Mouse (Mus musculus): ENCODE measurements at regions not wholly inside any gene's neighbourhood (a gene's known extent, or its start where the extent isn't known, plus 50 kb on each side); places are given as distances from the start of the nearest gene placed in this dataset.

GRCm38 (mm10) chr5:106392213-106392612 is 65.8 kb downstream of the Barhl2 start:
- DNase-seq (ENCODE audit: extremely low read depth, low read depth, low spot score), result no peak

- no peak for DNase-seq (ENCODE audit: extremely low read depth, low read depth, low spot score)
These were observed 71.3 kb downstream of the Barhl2 start for GRCm38 (mm10) chr5:106386621-106387020.

DNA sequence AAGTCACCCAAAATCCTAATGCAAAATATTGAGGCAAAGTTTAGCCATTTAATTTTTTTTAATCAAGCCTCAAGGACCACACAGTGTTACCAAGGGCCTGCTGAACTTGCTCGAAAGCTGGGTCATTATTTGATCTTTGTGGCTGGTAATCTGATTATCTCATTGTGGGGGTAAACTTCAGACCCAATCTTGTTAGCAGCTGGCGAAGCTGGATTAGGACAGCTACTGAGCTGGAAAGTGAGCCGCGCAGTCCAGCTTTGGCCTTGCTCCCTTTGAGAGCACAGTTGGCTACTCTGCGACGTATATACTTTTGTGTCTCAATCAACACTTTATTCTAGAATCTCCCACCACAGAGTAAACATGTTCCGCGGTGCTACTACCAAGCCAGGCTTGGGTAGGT is 72.1 kb downstream of the Barhl2 start:
- DNase-seq (ENCODE audit: extremely low read depth, low read depth, low spot score), result no peak

GRCm38 (mm10) chr5:106385219-106385618 is 72.7 kb downstream of the Barhl2 start:
- DNase-seq (ENCODE audit: extremely low read depth, low read depth, low spot score), result no peak

DNA sequence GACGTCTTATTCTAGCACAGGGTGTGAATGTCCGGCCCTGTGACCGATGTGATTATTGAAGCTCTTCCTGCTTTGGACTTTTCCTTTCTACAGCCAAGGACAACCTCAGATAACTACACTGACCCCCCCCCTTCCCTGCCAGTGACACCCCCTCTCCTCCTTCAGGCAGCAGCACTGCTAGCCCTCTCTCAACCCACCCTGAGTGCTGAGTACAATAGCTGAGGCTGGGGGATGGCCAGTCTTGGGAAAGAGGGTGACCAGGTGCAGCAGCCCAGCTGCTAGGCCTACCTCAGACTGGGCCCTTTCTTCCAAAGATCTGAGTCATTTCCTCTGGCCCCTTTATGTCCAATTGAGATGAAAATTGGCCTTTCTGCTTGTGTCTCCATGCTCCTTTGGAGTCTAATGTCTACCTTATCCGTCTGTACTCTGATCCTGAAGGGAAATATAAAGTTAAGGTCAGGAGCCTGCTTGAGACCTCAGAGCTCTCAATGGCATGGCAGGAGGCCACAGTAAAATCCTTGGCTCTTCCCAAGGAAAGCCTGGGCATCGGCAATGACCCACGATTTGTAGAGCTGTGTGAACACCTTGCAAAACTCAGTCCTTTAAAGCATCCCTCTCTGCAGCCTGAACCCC is 73.7 kb downstream of the Barhl2 start:
- no peak for DNase-seq (ENCODE audit: extremely low read depth, low read depth, low spot score)

DNA sequence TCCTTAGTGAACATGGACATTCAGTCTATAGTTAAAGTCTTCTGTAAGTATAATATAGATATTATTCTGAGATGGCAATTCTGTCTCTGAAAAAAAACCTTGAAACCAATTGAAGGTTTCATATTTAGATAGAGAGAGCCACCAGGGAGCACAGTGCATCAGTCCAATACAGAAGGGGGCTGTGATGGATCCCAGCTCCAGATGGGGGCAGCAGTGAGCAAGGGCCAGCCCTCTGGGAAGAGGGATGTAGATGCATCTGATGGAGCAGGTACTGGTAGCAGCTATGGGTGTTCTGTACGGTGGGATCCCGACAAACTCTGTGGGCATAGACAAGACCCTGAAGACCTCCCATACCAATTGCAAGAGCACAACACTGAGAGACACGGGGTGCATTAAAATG is 76.0 kb downstream of the Barhl2 start:
- DNase-seq (ENCODE audit: extremely low read depth, low read depth, low spot score), result no peak

GRCm38 (mm10) chr5:106380631-106381285 is 77.2 kb downstream of the Barhl2 start:
- no peak for DNase-seq (ENCODE audit: extremely low read depth, low read depth, low spot score)

GRCm38 (mm10) chr5:106376781-106377525 is 81.0 kb downstream of the Barhl2 start:
- no peak for DNase-seq (ENCODE audit: extremely low read depth, low read depth, low spot score)

DNA sequence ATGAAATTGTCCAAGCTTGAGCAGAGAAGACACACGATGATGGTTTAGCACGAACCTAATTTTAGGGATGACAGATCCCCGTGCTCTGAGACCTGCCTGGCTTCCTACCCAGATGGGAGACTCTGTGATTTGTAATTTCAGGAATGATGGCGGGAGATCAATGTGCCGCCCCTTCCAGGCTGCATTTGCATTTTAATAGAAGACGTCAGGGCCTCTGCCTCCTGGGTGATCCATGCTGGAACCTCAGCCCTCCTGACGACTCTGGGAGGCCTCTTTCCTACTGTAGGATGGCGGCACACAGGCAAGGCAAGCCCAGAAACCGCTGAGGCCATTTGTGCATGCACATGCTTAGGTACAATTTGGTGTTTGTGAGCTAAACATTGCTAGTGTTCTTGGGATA is 90.1 kb downstream of the Barhl2 start:
- DNase-seq (ENCODE audit: extremely low read depth, low read depth, low spot score), result no peak

- no peak for DNase-seq (ENCODE audit: extremely low read depth, low read depth, low spot score)
These were observed 90.7 kb downstream of the Barhl2 start for GRCm38 (mm10) chr5:106367312-106367711.

- no peak for DNase-seq (ENCODE audit: extremely low read depth, low read depth, low spot score)
These were observed 92.0 kb downstream of the Barhl2 start for GRCm38 (mm10) chr5:106366006-106366405.

DNA sequence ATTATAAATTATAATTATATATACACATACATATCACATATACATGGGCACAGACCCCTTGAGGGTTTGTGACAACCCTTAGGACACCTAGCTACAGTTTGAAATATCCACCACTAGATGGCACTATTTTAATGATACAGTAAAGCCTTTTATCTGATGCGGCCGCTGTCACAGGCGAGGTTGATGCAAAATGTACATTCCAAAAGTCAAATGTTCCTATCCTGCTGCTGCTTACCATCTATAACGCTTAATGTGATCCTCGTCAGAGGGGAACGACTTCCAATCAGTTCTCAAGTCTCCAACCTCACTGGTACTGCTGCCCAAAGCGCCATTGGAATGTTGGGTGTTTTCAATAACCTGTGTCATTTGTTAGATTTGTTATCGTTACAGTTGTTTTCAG is 92.9 kb downstream of the Barhl2 start:
- no peak for DNase-seq (ENCODE audit: extremely low read depth, low read depth, low spot score)

DNA sequence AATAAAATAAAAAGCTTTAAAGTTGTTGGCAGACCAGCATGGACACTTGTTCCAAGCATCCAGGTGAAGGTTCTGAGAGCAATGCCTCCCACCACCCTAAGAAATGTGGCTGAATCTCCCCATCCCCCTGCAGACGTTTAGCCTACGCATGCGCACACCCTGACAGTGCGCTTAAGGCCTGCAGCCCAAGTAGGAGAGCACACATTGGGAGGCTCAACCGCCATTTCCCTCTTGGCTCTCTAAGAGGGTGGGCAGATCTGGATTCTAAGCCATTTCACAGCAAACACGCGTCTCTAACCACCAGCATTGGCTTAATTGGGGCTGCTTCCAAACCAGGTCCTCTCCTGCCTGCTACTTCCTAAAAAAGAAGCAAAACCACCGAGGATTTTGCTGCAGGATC is 106.6 kb downstream of the Barhl2 start:
- no peak for DNase-seq (ENCODE audit: extremely low read depth, low read depth, low spot score)

DNA sequence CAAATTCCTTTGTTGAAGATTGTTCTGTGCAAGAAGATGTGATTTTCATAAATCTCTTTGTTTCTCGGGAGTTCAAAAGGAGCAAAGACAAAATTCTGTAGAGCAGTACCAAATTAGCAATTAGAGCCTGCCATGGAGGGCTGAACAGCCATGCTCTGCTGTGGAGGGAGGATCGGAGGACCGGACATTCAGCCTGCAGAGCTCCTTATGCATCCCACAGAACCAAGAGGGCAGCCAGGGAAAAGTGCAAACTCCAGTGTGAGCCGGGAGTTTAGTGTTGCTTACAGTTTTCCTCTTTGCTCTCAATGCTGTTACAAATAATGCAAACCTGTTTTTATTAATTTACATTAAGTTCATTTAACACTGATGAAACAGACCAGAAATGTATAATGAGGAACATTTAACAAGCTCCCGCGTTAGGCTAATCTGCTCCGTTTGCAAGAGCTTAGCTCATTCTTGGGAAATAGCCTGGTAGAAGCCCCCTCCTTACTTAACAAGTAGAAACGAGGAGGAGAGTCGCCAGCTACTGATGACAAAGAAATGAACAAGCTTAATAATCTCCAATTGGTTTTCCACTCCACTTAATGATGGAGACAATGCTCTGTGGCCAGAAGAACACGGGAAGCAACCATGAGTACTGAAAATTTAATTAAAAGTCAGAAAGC is 108.0 kb downstream of the Barhl2 start:
- no peak for DNase-seq (ENCODE audit: extremely low read depth, low read depth, low spot score)

DNA sequence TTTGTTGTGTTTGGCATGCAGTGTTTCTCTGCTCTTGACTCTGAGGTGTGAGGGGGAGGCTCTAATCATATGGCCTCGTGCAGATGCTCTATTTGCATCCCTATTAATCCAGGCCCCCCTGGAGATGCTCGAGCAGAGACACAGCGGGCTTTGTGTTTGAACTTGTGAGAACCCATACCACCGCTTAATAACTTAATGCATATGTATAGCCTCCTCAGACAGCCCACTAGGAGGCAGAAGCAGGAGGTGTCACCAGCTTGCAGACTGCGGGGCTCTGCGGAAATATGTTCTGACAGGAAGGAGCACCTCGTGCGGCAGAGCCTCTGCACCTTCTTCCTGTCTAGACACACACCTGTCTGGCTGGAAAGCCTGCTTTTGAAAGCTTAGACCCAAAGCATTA is 113.7 kb downstream of the Barhl2 start:
- no peak for DNase-seq (ENCODE audit: extremely low read depth, low read depth, low spot score)

DNA sequence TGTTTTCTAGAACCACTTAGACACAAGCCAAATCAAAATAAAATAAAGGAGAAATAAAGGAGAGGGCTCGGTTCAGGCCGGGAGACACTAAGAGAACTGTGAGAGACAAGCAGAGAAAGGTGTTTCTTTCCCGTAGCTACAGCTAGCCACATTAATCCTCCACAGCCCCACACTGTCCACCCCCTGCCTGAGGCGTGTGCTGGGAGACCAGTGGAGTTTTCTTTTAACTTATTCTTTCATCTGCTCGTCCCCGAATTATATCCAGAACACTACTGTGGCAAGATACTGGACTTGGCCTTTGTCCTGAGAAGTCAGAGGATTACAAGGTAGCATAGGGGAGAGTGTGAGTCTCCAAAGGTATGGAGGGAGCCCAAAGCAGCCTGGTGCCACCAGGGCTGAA is 114.4 kb downstream of the Barhl2 start:
- DNase-seq (ENCODE audit: extremely low read depth, low read depth, low spot score), result no peak

- DNase-seq (ENCODE audit: extremely low read depth, low read depth, low spot score), result no peak
These were observed 116.6 kb downstream of the Barhl2 start for GRCm38 (mm10) chr5:106341361-106341760.

- DNase-seq (ENCODE audit: extremely low read depth, low read depth, low spot score), result no peak
These were observed 122.3 kb downstream of the Barhl2 start for GRCm38 (mm10) chr5:106335639-106336038.

GRCm38 (mm10) chr5:106327592-106328150 is 130.3 kb downstream of the Barhl2 start:
- DNase-seq (ENCODE audit: extremely low read depth, low read depth, low spot score), result no peak

- no peak for DNase-seq (ENCODE audit: extremely low read depth, low read depth, low spot score)
These were observed 135.3 kb downstream of the Barhl2 start for GRCm38 (mm10) chr5:106322574-106323215.

DNA sequence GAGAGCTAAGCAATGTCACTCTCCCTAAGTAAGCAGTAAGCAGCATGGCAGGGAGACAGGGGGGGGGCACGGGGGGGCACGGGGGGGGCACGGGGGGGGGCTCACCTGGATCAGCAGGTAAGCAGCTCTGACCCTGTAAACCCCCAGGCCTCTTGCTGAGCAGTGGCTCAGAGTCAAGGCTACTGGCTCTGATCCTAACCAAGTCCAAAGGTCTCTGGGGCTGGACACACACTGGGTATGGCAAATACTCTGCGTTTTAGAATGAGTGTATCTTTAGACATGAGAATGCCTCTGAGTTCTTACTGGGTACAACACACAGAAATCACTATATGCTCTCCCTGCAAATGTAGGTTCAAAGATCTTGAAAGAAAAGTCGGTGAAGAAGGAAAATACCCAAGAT is 136.5 kb downstream of the Barhl2 start:
- no peak for DNase-seq (ENCODE audit: extremely low read depth, low read depth, low spot score)
